Mouse (Mus musculus) myocyte (in vitro differentiated cells): ENCODE measurements around the gene Sh3rf1. TPM values are rescaled to one million over a fixed set of nuclear protein-coding genes. Genes with fewer than 3 reads are reported as not detected.

Source experiments
- H3K27me3 ChIP-seq: one replicate; pipeline ENCODE4 v1.6.1; 2011; ENCODE audit not compliant: control insufficient read depth, insufficient read depth, insufficient read length
- H3K36me3 ChIP-seq: one replicate; pipeline ENCODE4 v1.6.1; 2011; ENCODE audit not compliant: control insufficient read depth, insufficient read depth
- H3K4me2 ChIP-seq: one replicate; pipeline ENCODE4 v1.6.1; 2011; ENCODE audit warnings: low read depth, control low read depth
- H3K4me3 ChIP-seq: one replicate; pipeline ENCODE4 v1.5.1; 2011; ENCODE audit warnings: mild to moderate bottlenecking, control low read depth, moderate library complexity
- H3K79me2 ChIP-seq: one replicate; pipeline ENCODE4 v1.6.1; 2011; ENCODE audit not compliant: control insufficient read depth, insufficient read depth
- H3ac ChIP-seq: one replicate; pipeline ENCODE4 v1.6.1; 2011; ENCODE audit not compliant: control insufficient read depth, insufficient read length
- CEBPB ChIP-seq: IDR thresholded peaks from 2 replicates; pipeline ENCODE4 v1.6.1; 2011; ENCODE audit warnings: mild to moderate bottlenecking, moderate library complexity; ENCODE audit not compliant: poor library complexity, insufficient read depth, severe bottlenecking
- E2F4 ChIP-seq: IDR thresholded peaks from one replicate; pipeline ENCODE4 v1.6.1; 2011; ENCODE audit warnings: mild to moderate bottlenecking, control low read depth, moderate library complexity; ENCODE audit not compliant: insufficient read depth
- MAX ChIP-seq: IDR thresholded peaks from one replicate; pipeline ENCODE4 v1.6.1; 2011; ENCODE audit warnings: low read depth, mild to moderate bottlenecking, control low read depth
- MYOD1 ChIP-seq, 3 experiments: IDR thresholded peaks; one replicate each; pipeline ENCODE4 v1.6.1; 2011; ENCODE audit warnings: control low read depth in 2 of 3, low read depth in 2 of 3, mild to moderate bottlenecking in 2 of 3, moderate library complexity in 1 of 3; ENCODE audit not compliant: insufficient read length in 2 of 3, control insufficient read depth in 1 of 3
- MYOG ChIP-seq, 3 experiments: IDR thresholded peaks; one replicate each; pipeline ENCODE4 v1.6.1; 2011; ENCODE audit warnings: control low read depth in 2 of 3, low read depth in 2 of 3, mild to moderate bottlenecking in 2 of 3; ENCODE audit not compliant: insufficient read length in 2 of 3, control insufficient read depth in 1 of 3, insufficient read depth in 1 of 3
- POLR2A ChIP-seq: IDR thresholded peaks from one replicate; pipeline ENCODE4 v1.6.1; 2011; ENCODE audit warnings: low read depth, mild to moderate bottlenecking, control low read depth, moderate library complexity; ENCODE audit not compliant: insufficient read length
- POLR2AphosphoS2 ChIP-seq: IDR thresholded peaks from one replicate; pipeline ENCODE4 v1.6.1; 2011; ENCODE audit warnings: low read depth, control low read depth; ENCODE audit not compliant: insufficient read length
- REST ChIP-seq: IDR thresholded peaks from one replicate; pipeline ENCODE4 v1.6.1; 2011; ENCODE audit warnings: mild to moderate bottlenecking, control low read depth, moderate library complexity; ENCODE audit not compliant: insufficient read depth, insufficient read length
- SRF ChIP-seq: IDR thresholded peaks from one replicate; pipeline ENCODE4 v1.6.1; 2011; ENCODE audit warnings: low read depth; ENCODE audit not compliant: control insufficient read depth, insufficient read length
- TCF12 ChIP-seq: IDR thresholded peaks from one replicate; pipeline ENCODE4 v1.6.1; 2011; ENCODE audit warnings: mild to moderate bottlenecking, control low read depth; ENCODE audit not compliant: poor library complexity, insufficient read depth, severe bottlenecking
- TCF3 ChIP-seq: IDR thresholded peaks from one replicate; pipeline ENCODE4 v1.6.1; 2011; ENCODE audit warnings: low read depth, control low read depth; ENCODE audit not compliant: insufficient read length
- USF1 ChIP-seq: IDR thresholded peaks from one replicate; pipeline ENCODE4 v1.6.1; 2011; ENCODE audit warnings: low read depth, mild to moderate bottlenecking, control low read depth, moderate library complexity
- polyA plus RNA-seq: library from polyadenylated mRNA; unstranded; fragments of >200 nt; fragmentation: generic; extraction: Trizol; gene quantifications from one replicate; pipeline ENCODE4 v1.2.1, GENCODE M21; 2012; ENCODE audit warnings: missing spikeins

Sh3rf1 gene
- polyA plus RNA-seq, 1 experiment: 4.2 TPM

DNA sequence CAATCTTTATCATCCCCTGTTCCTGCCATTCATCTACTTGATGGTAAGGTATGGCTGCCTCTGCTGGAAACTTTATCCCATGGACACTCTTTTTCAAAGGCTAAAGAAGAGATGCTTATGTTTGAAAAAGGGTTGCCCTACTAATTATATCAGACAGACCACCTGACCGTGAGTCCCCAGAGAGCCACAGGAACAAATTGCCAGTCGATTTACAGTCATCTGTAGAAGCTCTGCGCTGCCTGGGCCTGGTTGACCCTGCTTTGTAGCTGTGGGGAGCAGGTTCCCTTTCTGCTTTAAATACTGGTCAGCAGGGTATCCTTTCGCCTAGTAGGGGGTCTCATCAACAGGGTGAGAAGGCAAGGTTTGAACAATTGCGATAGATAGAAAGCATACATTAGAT, 124.4 kb downstream of the Sh3rf1 start:
- peaks cover 3% of the 10 kb centered on the region for H3K36me3 ChIP-seq
- TF ChIP-seq SRF (no peak), REST (no peak), POLR2AphosphoS2 (no peak), CEBPB (no peak), MAX (no peak), TCF12 (no peak), E2F4 (no peak), USF1 (no peak), MYOD1 (IDR thresholded peaks at IDR 0.05; ENCODE audit: control insufficient read depth in 1 of 3, insufficient read length in 2 of 3, low read depth in 2 of 3) (no peak)
- H3K79me2 ChIP-seq: no peaks in the 10 kb centered on the region
- H3ac ChIP-seq: no peak overlapping the region
- no peak overlapping the region for H3K4me3 ChIP-seq
- H3K4me2 ChIP-seq: no peak overlapping the region
- no peaks in the 10 kb centered on the region for H3K27me3 ChIP-seq

DNA sequence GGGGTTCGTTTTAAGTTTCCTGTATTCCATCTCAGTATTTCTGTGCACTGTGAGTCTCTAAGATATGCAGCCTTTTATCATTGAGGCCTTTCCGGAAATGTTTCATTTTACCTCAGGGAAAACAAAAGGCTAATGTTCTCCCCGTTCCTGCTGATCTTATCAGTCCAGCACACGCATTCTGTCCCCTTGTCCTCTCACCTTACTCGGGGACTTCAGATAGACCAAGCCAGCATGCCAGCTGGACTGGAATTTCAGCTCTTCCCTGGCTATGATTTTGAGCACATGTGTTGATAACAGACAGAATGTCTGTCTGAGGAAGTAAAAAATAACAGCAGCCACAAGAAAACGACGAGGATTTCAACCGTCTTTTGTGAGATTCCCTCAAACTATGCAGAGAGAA, 124.8 kb downstream of the Sh3rf1 start:
- no peak for TF ChIP-seq E2F4
- no peak for TF ChIP-seq CEBPB
- TF ChIP-seq MAX: no peak
- no peak for TF ChIP-seq MYOD1 (IDR thresholded peaks at IDR 0.05; ENCODE audit: control insufficient read depth in 1 of 3, insufficient read length in 2 of 3, low read depth in 2 of 3)
- no peak for TF ChIP-seq POLR2A
- TF ChIP-seq MYOG (IDR thresholded peaks at IDR 0.05; ENCODE audit: control insufficient read depth in 1 of 3, insufficient read depth in 1 of 3, insufficient read length in 2 of 3, low read depth in 2 of 3): no peak
- no peak for TF ChIP-seq REST
- TF ChIP-seq POLR2AphosphoS2: no peak
- TF ChIP-seq USF1: no peak
- no peak for TF ChIP-seq TCF12
- TF ChIP-seq TCF3: no peak
- TF ChIP-seq SRF: no peak
- Histone ChIP-seq H3K27me3 (no peaks in the 10 kb centered on the region), H3K36me3 (peaks cover 3% of the 10 kb centered on the region), H3ac (no peak overlapping the region), H3K4me2 (no peak overlapping the region), H3K4me3 (no peak overlapping the region), H3K79me2 (no peaks in the 10 kb centered on the region)

DNA sequence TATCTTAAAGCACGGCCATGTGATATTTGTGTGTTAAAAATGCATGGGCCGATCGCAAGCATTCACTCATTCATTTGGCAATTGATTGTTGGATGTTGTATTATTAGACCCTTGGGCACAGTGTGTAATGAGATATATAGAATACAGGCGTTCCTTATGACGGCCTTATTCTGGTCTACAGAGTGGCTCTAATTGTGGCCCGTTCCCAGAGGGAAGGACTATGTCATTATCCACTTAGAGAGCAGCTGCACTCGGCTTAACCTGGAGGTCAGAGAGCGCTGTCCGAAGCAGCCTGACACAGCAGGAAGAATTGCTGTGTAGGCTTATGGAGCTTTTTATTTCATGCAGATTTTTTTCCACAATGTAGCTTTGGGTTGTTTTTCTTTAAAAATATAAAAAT, 126.8 kb downstream of the Sh3rf1 start:
- no peak overlapping the region for H3K4me3 ChIP-seq
- TF ChIP-seq REST: no peak
- no peak for TF ChIP-seq MYOD1 (IDR thresholded peaks at IDR 0.05; ENCODE audit: control insufficient read depth in 1 of 3, insufficient read length in 2 of 3, low read depth in 2 of 3)
- no peak for TF ChIP-seq MAX
- TF ChIP-seq TCF12: no peak
- no peak for TF ChIP-seq CEBPB
- H3K36me3 ChIP-seq: peaks cover 3% of the 10 kb centered on the region
- H3K4me2 ChIP-seq: no peak overlapping the region
- no peaks in the 10 kb centered on the region for H3K79me2 ChIP-seq
- H3K27me3 ChIP-seq: no peaks in the 10 kb centered on the region
- H3ac ChIP-seq: no peak overlapping the region

DNA sequence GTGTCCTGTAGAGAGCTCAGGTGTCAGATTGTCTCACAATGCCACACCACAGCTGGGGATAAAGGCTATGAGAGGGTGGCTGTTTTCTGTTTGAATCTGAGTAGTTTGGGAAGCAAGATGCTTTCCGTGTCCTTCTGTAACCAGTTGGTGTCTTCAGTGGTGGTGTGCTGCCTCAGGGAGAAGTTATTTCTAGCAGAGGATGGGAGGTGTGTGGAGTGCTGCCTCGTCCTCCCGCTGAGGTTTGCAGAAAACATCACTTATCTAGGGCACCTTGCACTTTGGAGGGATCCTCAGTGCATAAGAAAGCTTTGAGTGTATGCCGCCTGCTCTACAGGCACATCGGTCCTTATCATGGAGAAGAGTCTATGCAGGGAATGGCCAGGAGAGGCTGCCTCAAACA, 128.0 kb downstream of the Sh3rf1 start:
- H3K79me2 ChIP-seq: no peaks in the 10 kb centered on the region
- no peak for TF ChIP-seq USF1
- TF ChIP-seq REST: no peak
- no peak for TF ChIP-seq CEBPB
- TF ChIP-seq MYOG (IDR thresholded peaks at IDR 0.05; ENCODE audit: control insufficient read depth in 1 of 3, insufficient read depth in 1 of 3, insufficient read length in 2 of 3, low read depth in 2 of 3): no peak
- no peak for TF ChIP-seq E2F4
- TF ChIP-seq MYOD1 (IDR thresholded peaks at IDR 0.05; ENCODE audit: control insufficient read depth in 1 of 3, insufficient read length in 2 of 3, low read depth in 2 of 3): no peak
- no peak for TF ChIP-seq POLR2A
- no peak for TF ChIP-seq SRF
- no peak for TF ChIP-seq TCF3
- TF ChIP-seq TCF12: no peak
- no peak for TF ChIP-seq MAX
- no peak for TF ChIP-seq POLR2AphosphoS2

DNA sequence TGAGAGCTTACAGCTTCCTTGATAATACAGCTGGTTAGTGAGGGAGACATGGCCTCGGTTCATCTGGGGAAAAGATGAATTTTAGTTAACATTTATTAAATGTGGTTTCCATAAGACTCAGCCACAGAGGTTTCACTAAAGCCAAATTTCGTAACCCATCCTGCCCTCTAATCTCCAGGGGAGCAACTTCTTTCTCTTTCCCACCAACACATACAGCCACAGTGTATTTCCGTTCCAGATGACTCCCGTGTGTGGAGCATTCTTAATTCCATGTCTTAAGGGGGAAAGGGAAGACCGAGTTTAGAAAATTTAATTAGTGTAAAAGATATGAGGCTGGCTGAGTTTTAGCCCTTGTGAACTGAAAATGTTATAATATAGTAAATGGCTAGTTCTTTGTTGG, 131.8 kb downstream of the Sh3rf1 start:
- Histone ChIP-seq H3ac (no peak overlapping the region), H3K4me3 (no peak overlapping the region), H3K27me3 (no peaks in the 10 kb centered on the region), H3K36me3 (no peaks in the 10 kb centered on the region), H3K79me2 (no peaks in the 10 kb centered on the region), H3K4me2 (no peak overlapping the region)
- TF ChIP-seq MYOG (IDR thresholded peaks at IDR 0.05; ENCODE audit: control insufficient read depth in 1 of 3, insufficient read depth in 1 of 3, insufficient read length in 2 of 3, low read depth in 2 of 3): no peak

More for the DNA sequence above, 128.0 kb downstream of the Sh3rf1 start:
- H3K36me3 ChIP-seq: peaks cover 3% of the 10 kb centered on the region
- H3K4me3 ChIP-seq: no peak overlapping the region
- no peaks in the 10 kb centered on the region for H3K27me3 ChIP-seq
- H3ac ChIP-seq: no peak overlapping the region
- no peak overlapping the region for H3K4me2 ChIP-seq
